Mouse (Mus musculus): ENCODE measurements around the gene Gm49322. TPM values are rescaled to one million over a fixed set of nuclear protein-coding genes. Genes with fewer than 3 reads are reported as not detected.

The Gm49322 gene
- total and polyA plus RNA-seq, 3 experiments, result 0.28 to 1.8 (median 1.1) TPM

Other genes starting within 250 kb of the Gm49322 start
Only the 20 nearest of the 27 such genes appear.
- 61.9 and 67.0 TPM in 2 replicates for gene Mbd3, start 206.5 kb upstream of the Gm49322 start, total RNA-seq (2012; rRNA removed)
- gene Mbd3, start 206.5 kb upstream of the Gm49322 start, total RNA-seq (2014; rRNA removed), result 48.7 and 51.5 TPM in 2 replicates
- 131 and 133 TPM in 2 replicates for gene Mbd3, start 206.5 kb upstream of the Gm49322 start, polyA plus RNA-seq (2012; ENCODE audit: insufficient read length, low read depth)
- gene Uqcr11, start 199.2 kb upstream of the Gm49322 start, total RNA-seq (2012; rRNA removed), result 466 and 529 TPM in 2 replicates
- 442 and 444 TPM in 2 replicates for gene Uqcr11, start 199.2 kb upstream of the Gm49322 start, total RNA-seq (2014; rRNA removed)
- 206 and 248 TPM in 2 replicates for gene Uqcr11, start 199.2 kb upstream of the Gm49322 start, polyA plus RNA-seq (2012; ENCODE audit: insufficient read length, low read depth)
- 179 and 207 TPM in 2 replicates for gene Tcf3, start 172.4 kb upstream of the Gm49322 start, total RNA-seq (2012; rRNA removed)
- gene Tcf3, start 172.4 kb upstream of the Gm49322 start, total RNA-seq (2014; rRNA removed), result 139 and 146 TPM in 2 replicates
- 208 and 223 TPM in 2 replicates for gene Tcf3, start 172.4 kb upstream of the Gm49322 start, polyA plus RNA-seq (2012; ENCODE audit: insufficient read length, low read depth)
- not detected in 2 replicates for gene Onecut3, start 111.2 kb upstream of the Gm49322 start, total RNA-seq (2012; rRNA removed)
- not detected in 2 replicates for gene Onecut3, start 111.2 kb upstream of the Gm49322 start, total RNA-seq (2014; rRNA removed)
- gene Onecut3, start 111.2 kb upstream of the Gm49322 start, polyA plus RNA-seq (2012; ENCODE audit: insufficient read length, low read depth), result not detected in 2 replicates
- gene Atp8b3, start 66.9 kb upstream of the Gm49322 start, total RNA-seq (2012; rRNA removed), result 0.08 and 0.21 TPM in 2 replicates
- 0.14 and 0.21 TPM in 2 replicates for gene Atp8b3, start 66.9 kb upstream of the Gm49322 start, total RNA-seq (2014; rRNA removed)
- 0.11 and 0.27 TPM in 2 replicates for gene Atp8b3, start 66.9 kb upstream of the Gm49322 start, polyA plus RNA-seq (2012; ENCODE audit: insufficient read length, low read depth)
- 16.5 and 17.7 TPM in 2 replicates for gene Rexo1, start 44.5 kb upstream of the Gm49322 start, total RNA-seq (2012; rRNA removed)
- 6.3 and 7.0 TPM in 2 replicates for gene Rexo1, start 44.5 kb upstream of the Gm49322 start, total RNA-seq (2014; rRNA removed)
- gene Rexo1, start 44.5 kb upstream of the Gm49322 start, polyA plus RNA-seq (2012; ENCODE audit: insufficient read length, low read depth), result 31.6 and 41.9 TPM in 2 replicates
- 84.8 and 94.0 TPM in 2 replicates for gene Klf16, start 28.7 kb upstream of the Gm49322 start, total RNA-seq (2012; rRNA removed)
- 14.1 and 14.5 TPM in 2 replicates for gene Klf16, start 28.7 kb upstream of the Gm49322 start, total RNA-seq (2014; rRNA removed)
- 30.9 and 38.2 TPM in 2 replicates for gene Klf16, start 28.7 kb upstream of the Gm49322 start, polyA plus RNA-seq (2012; ENCODE audit: insufficient read length, low read depth)
- gene Abhd17a, start 15.7 kb upstream of the Gm49322 start, total RNA-seq (2012; rRNA removed), result 49.1 and 52.8 TPM in 2 replicates
- gene Abhd17a, start 15.7 kb upstream of the Gm49322 start, total RNA-seq (2014; rRNA removed), result 28.0 and 37.2 TPM in 2 replicates
- 44.6 and 48.0 TPM in 2 replicates for gene Abhd17a, start 15.7 kb upstream of the Gm49322 start, polyA plus RNA-seq (2012; ENCODE audit: insufficient read length, low read depth)
- gene Scamp4, start 3.1 kb upstream of the Gm49322 start, total RNA-seq (2012; rRNA removed), result 33.2 and 33.9 TPM in 2 replicates
- gene Scamp4, start 3.1 kb upstream of the Gm49322 start, total RNA-seq (2014; rRNA removed), result 17.8 and 18.5 TPM in 2 replicates
- 81.2 and 89.9 TPM in 2 replicates for gene Scamp4, start 3.1 kb upstream of the Gm49322 start, polyA plus RNA-seq (2012; ENCODE audit: insufficient read length, low read depth)
- gene Adat3, start 3.1 kb upstream of the Gm49322 start, total RNA-seq (2012; rRNA removed), result 5.0 and 8.0 TPM in 2 replicates
- gene Adat3, start 3.1 kb upstream of the Gm49322 start, total RNA-seq (2014; rRNA removed), result 5.8 and 6.6 TPM in 2 replicates
- gene Adat3, start 3.1 kb upstream of the Gm49322 start, polyA plus RNA-seq (2012; ENCODE audit: insufficient read length, low read depth), result 6.3 and 6.7 TPM in 2 replicates
- gene Csnk1g2, start 16.8 kb downstream of the Gm49322 start, total RNA-seq (2012; rRNA removed), result 44.1 and 50.3 TPM in 2 replicates
- 44.3 and 50.1 TPM in 2 replicates for gene Csnk1g2, start 16.8 kb downstream of the Gm49322 start, total RNA-seq (2014; rRNA removed)
- 55.9 and 59.0 TPM in 2 replicates for gene Csnk1g2, start 16.8 kb downstream of the Gm49322 start, polyA plus RNA-seq (2012; ENCODE audit: insufficient read length, low read depth)
- 19.3 and 26.2 TPM in 2 replicates for gene Btbd2, start 51.0 kb downstream of the Gm49322 start, total RNA-seq (2012; rRNA removed)
- 10.0 and 11.1 TPM in 2 replicates for gene Btbd2, start 51.0 kb downstream of the Gm49322 start, total RNA-seq (2014; rRNA removed)
- 18.8 and 19.4 TPM in 2 replicates for gene Btbd2, start 51.0 kb downstream of the Gm49322 start, polyA plus RNA-seq (2012; ENCODE audit: insufficient read length, low read depth)
- 91.5 and 110 TPM in 2 replicates for gene Mknk2, start 72.1 kb downstream of the Gm49322 start, total RNA-seq (2012; rRNA removed)
- gene Mknk2, start 72.1 kb downstream of the Gm49322 start, total RNA-seq (2014; rRNA removed), result 121 and 138 TPM in 2 replicates
- gene Mknk2, start 72.1 kb downstream of the Gm49322 start, polyA plus RNA-seq (2012; ENCODE audit: insufficient read length, low read depth), result 175 and 199 TPM in 2 replicates
- 56.9 and 71.7 TPM in 2 replicates for gene Mob3a, start 96.0 kb downstream of the Gm49322 start, total RNA-seq (2012; rRNA removed)
- gene Mob3a, start 96.0 kb downstream of the Gm49322 start, total RNA-seq (2014; rRNA removed), result 65.2 and 71.4 TPM in 2 replicates
- 75.0 and 84.2 TPM in 2 replicates for gene Mob3a, start 96.0 kb downstream of the Gm49322 start, polyA plus RNA-seq (2012; ENCODE audit: insufficient read length, low read depth)
- 8.1 and 9.6 TPM in 2 replicates for gene Izumo4, start 96.2 kb downstream of the Gm49322 start, total RNA-seq (2012; rRNA removed)
- 2.7 and 4.3 TPM in 2 replicates for gene Izumo4, start 96.2 kb downstream of the Gm49322 start, total RNA-seq (2014; rRNA removed)
- gene Izumo4, start 96.2 kb downstream of the Gm49322 start, polyA plus RNA-seq (2012; ENCODE audit: insufficient read length, low read depth), result 5.9 TPM in 2 replicates
- 48.1 and 49.4 TPM in 2 replicates for gene Ap3d1, start 136.2 kb downstream of the Gm49322 start, total RNA-seq (2012; rRNA removed)
- 24.2 and 28.4 TPM in 2 replicates for gene Ap3d1, start 136.2 kb downstream of the Gm49322 start, total RNA-seq (2014; rRNA removed)
- gene Ap3d1, start 136.2 kb downstream of the Gm49322 start, polyA plus RNA-seq (2012; ENCODE audit: insufficient read length, low read depth), result 46.5 and 57.0 TPM in 2 replicates
- gene Dot1l, start 149.2 kb downstream of the Gm49322 start, total RNA-seq (2012; rRNA removed), result 13.3 and 15.5 TPM in 2 replicates
- gene Dot1l, start 149.2 kb downstream of the Gm49322 start, total RNA-seq (2014; rRNA removed), result 2.7 and 3.3 TPM in 2 replicates
- 30.9 and 43.8 TPM in 2 replicates for gene Dot1l, start 149.2 kb downstream of the Gm49322 start, polyA plus RNA-seq (2012; ENCODE audit: insufficient read length, low read depth)
- gene Sf3a2, start 192.2 kb downstream of the Gm49322 start, total RNA-seq (2012; rRNA removed), result 29.0 and 36.5 TPM in 2 replicates
- 7.8 and 12.4 TPM in 2 replicates for gene Sf3a2, start 192.2 kb downstream of the Gm49322 start, total RNA-seq (2014; rRNA removed)
- 136 and 153 TPM in 2 replicates for gene Sf3a2, start 192.2 kb downstream of the Gm49322 start, polyA plus RNA-seq (2012; ENCODE audit: insufficient read length, low read depth)
- 63.8 and 81.8 TPM in 2 replicates for gene Plekhj1, start 192.6 kb downstream of the Gm49322 start, total RNA-seq (2012; rRNA removed)
- gene Plekhj1, start 192.6 kb downstream of the Gm49322 start, total RNA-seq (2014; rRNA removed), result 51.5 and 63.4 TPM in 2 replicates
- gene Plekhj1, start 192.6 kb downstream of the Gm49322 start, polyA plus RNA-seq (2012; ENCODE audit: insufficient read length, low read depth), result 119 and 123 TPM in 2 replicates
- gene Amh, start 199.2 kb downstream of the Gm49322 start, total RNA-seq (2012; rRNA removed), result 0.59 and 0.71 TPM in 2 replicates
- gene Amh, start 199.2 kb downstream of the Gm49322 start, total RNA-seq (2014; rRNA removed), result 0.43 TPM in 1 of 2 replicates, not detected in the other
- 0.78 and 1.1 TPM in 2 replicates for gene Amh, start 199.2 kb downstream of the Gm49322 start, polyA plus RNA-seq (2012; ENCODE audit: insufficient read length, low read depth)

All from CH12.LX (cell line).